Comparison of ENCODE assay signal across 24 mouse cellular contexts in genomic region chr1:43594738-43595137, GRCm38 (mm10).
DNase-seq lines count a peak whose midpoint lies in the region; ATAC-seq and TF ChIP-seq lines count a peak whose summit lies in the region.
"Had no signal": no experiment of that assay in that cellular context is flagged by ENCODE, and none has a peak within 500 bp of the region (broad histone marks: within the 10 kb centered on the region; RNA-seq: fewer than 3 reads in every experiment).

No protein-coding gene starts in this region.

- H3K27me3 ChIP-seq in hindbrain, embryonic 13.5 days = no peaks in the 10 kb centered on the region
- no peaks in the 10 kb centered on the region for H3K27me3 ChIP-seq in hindbrain, embryonic 11.5 days (ENCODE audit: control insufficient read depth, insufficient read depth, low read length)
- no peaks in the 10 kb centered on the region for H3K27me3 ChIP-seq in midbrain, embryonic 15.5 days (replicated peaks)
- no peaks in the 10 kb centered on the region for H3K27me3 ChIP-seq in midbrain, embryonic 14.5 days (ENCODE audit: control insufficient read depth, insufficient read depth, low read length)
- no peaks in the 10 kb centered on the region for H3K27me3 ChIP-seq in stomach, postnatal 0 days (ENCODE audit: control insufficient read depth, insufficient read depth, low read length)
- H3K27me3 ChIP-seq: CH12.LX; forebrain, embryonic 12.5 days; heart, embryonic 13.5 days; limb, embryonic 12.5 days had no signal

- H3K9ac ChIP-seq in hindbrain, embryonic 13.5 days = no peak overlapping the region
- H3K9ac ChIP-seq in hindbrain, embryonic 11.5 days (ENCODE audit: low read depth, low read length) = no peak overlapping the region
- no peak overlapping the region for H3K9ac ChIP-seq in midbrain, embryonic 15.5 days
- no peak overlapping the region for H3K9ac ChIP-seq in midbrain, embryonic 14.5 days (replicated peaks; ENCODE audit: low read length)
- no peak overlapping the region for H3K9ac ChIP-seq in stomach, postnatal 0 days (ENCODE audit: low read length)
- H3K9ac ChIP-seq: forebrain, embryonic 12.5 days; heart, embryonic 13.5 days; limb, embryonic 12.5 days; liver, embryonic 14.5 days had no signal

- no peak for TF ChIP-seq EP300 in stomach, postnatal 0 days (optimal IDR thresholded peaks at IDR 0.05)

- no peaks in the 10 kb centered on the region for H3K36me3 ChIP-seq in hindbrain, embryonic 13.5 days
- no peaks in the 10 kb centered on the region for H3K36me3 ChIP-seq in hindbrain, embryonic 11.5 days (ENCODE audit: control insufficient read depth, insufficient read depth, low read length)
- H3K36me3 ChIP-seq in midbrain, embryonic 15.5 days (replicated peaks) = no peaks in the 10 kb centered on the region
- H3K36me3 ChIP-seq in midbrain, embryonic 14.5 days (ENCODE audit: control insufficient read depth, insufficient read depth, low read length) = no peaks in the 10 kb centered on the region
- H3K36me3 ChIP-seq in stomach, postnatal 0 days (ENCODE audit: control insufficient read depth, insufficient read depth, low read length) = no peaks in the 10 kb centered on the region
- H3K36me3 ChIP-seq: forebrain, embryonic 12.5 days; heart, embryonic 13.5 days; limb, embryonic 12.5 days had no signal

- TF ChIP-seq CTCF in stomach, postnatal 0 days (IDR thresholded peaks at IDR 0.05; ENCODE audit: low read depth) = no peak

- no peak for ATAC-seq in hindbrain, embryonic 13.5 days (ENCODE audit: low FRiP score)
- ATAC-seq in hindbrain, embryonic 11.5 days (ENCODE audit: low FRiP score) = no peak
- ATAC-seq in midbrain, embryonic 15.5 days (replicated peaks) = 0 out of 2 replicates have a peak, but pooled peaks have one; percentile 24
- ATAC-seq in midbrain, embryonic 14.5 days (ENCODE audit: low FRiP score, low TSS enrichment) = no peak
- ATAC-seq in stomach, postnatal 0 days (ENCODE audit: low FRiP score, low TSS enrichment) = 0 out of 2 replicates have a peak, but pooled peaks have one; percentile 29
- ATAC-seq: inflammation-experienced regulatory T-cells, adult 6 months had no signal

- DNase-seq in hindbrain, embryonic 11.5 days (ENCODE audit: low spot score) = no peak
- no peak for DNase-seq in midbrain, embryonic 14.5 days
- peak; percentile 18 for DNase-seq in large intestine, adult 2 months (ENCODE audit: low read depth, low spot score)
- no peak for DNase-seq in stomach, postnatal 0 days (ENCODE audit: low spot score)
- DNase-seq in spleen, postnatal 10 days (ENCODE audit: low spot score in 2 of 2) = no peak
- DNase-seq: adrenal gland, adult 8-10 months; cerebellum, adult 11-12 months; cerebellum, postnatal 25 days; gastrocnemius, postnatal 14 days; heart, adult 18-20 months; heart, postnatal 36 days; kidney, adult 2 months; kidney, postnatal 14 days; lung, postnatal 4 days; retina, postnatal 1 day had no signal

- H3K9me3 ChIP-seq in hindbrain, embryonic 13.5 days = no peaks in the 10 kb centered on the region
- no peaks in the 10 kb centered on the region for H3K9me3 ChIP-seq in hindbrain, embryonic 11.5 days (ENCODE audit: control insufficient read depth, low read length)
- H3K9me3 ChIP-seq in midbrain, embryonic 15.5 days = no peaks in the 10 kb centered on the region
- no peaks in the 10 kb centered on the region for H3K9me3 ChIP-seq in midbrain, embryonic 14.5 days (ENCODE audit: control insufficient read depth, low read length)
- no peaks in the 10 kb centered on the region for H3K9me3 ChIP-seq in stomach, postnatal 0 days (ENCODE audit: control insufficient read depth, low read length)
- H3K9me3 ChIP-seq: forebrain, embryonic 12.5 days; heart, embryonic 13.5 days; limb, embryonic 12.5 days had no signal

- no peak overlapping the region for H3K4me2 ChIP-seq in hindbrain, embryonic 13.5 days
- H3K4me2 ChIP-seq in hindbrain, embryonic 11.5 days (replicated peaks; ENCODE audit: low read depth, low read length) = no peak overlapping the region
- no peak overlapping the region for H3K4me2 ChIP-seq in midbrain, embryonic 15.5 days
- no peak overlapping the region for H3K4me2 ChIP-seq in midbrain, embryonic 14.5 days (ENCODE audit: low read length)
- H3K4me2 ChIP-seq in stomach, postnatal 0 days (replicated peaks; ENCODE audit: low read depth) = no peak overlapping the region
- H3K4me2 ChIP-seq: forebrain, embryonic 12.5 days; heart, embryonic 13.5 days; limb, embryonic 12.5 days; midbrain, embryonic 11.5 days had no signal

- peak overlapping the region; percentile 15; the same call in 1 of the 2 replicates for H3K27ac ChIP-seq in hindbrain, embryonic 13.5 days
- no peak overlapping the region for H3K27ac ChIP-seq in hindbrain, embryonic 11.5 days (ENCODE audit: low read depth, low read length)
- no peak overlapping the region for H3K27ac ChIP-seq in midbrain, embryonic 15.5 days
- no peak overlapping the region for H3K27ac ChIP-seq in midbrain, embryonic 14.5 days (replicated peaks; ENCODE audit: low read depth, low read length)
- H3K27ac ChIP-seq in stomach, postnatal 0 days (replicated peaks) = no peak overlapping the region
- H3K27ac ChIP-seq: forebrain, embryonic 12.5 days; heart, embryonic 13.5 days; limb, embryonic 12.5 days; liver, embryonic 14.5 days had no signal

- H3K4me3 ChIP-seq in hindbrain, embryonic 13.5 days = no peak overlapping the region
- no peak overlapping the region for H3K4me3 ChIP-seq in hindbrain, embryonic 11.5 days (ENCODE audit: low read depth, low read length)
- H3K4me3 ChIP-seq in midbrain, embryonic 15.5 days = no peak overlapping the region
- no peak overlapping the region for H3K4me3 ChIP-seq in midbrain, embryonic 14.5 days (replicated peaks; ENCODE audit: low read depth, low read length)
- no peak overlapping the region for H3K4me3 ChIP-seq in stomach, postnatal 0 days (ENCODE audit: low read depth, low read length)
- H3K4me3 ChIP-seq: forebrain, embryonic 12.5 days; heart, embryonic 13.5 days; limb, embryonic 12.5 days had no signal

- 76% methylated on average over 4 of the region's 4 CpGs for WGBS in hindbrain, embryonic 13.5 days
- WGBS in hindbrain, embryonic 11.5 days = 83% methylated on average over 4 of the region's 4 CpGs
- 75% methylated on average over 4 of the region's 4 CpGs for WGBS in midbrain, embryonic 15.5 days
- WGBS in midbrain, embryonic 14.5 days = 80% methylated on average over 4 of the region's 4 CpGs
- 41% methylated on average over 4 of the region's 4 CpGs for WGBS in large intestine, adult 2 months
- 57% methylated on average over 4 of the region's 4 CpGs for WGBS in stomach, postnatal 0 days

- H3K4me1 ChIP-seq in hindbrain, embryonic 13.5 days (replicated peaks) = peaks cover 14% of the 10 kb centered on the region; the same call in 1 of the 2 replicates
- no peaks in the 10 kb centered on the region for H3K4me1 ChIP-seq in hindbrain, embryonic 11.5 days (replicated peaks; ENCODE audit: control insufficient read depth, insufficient read depth, low read length)
- 0 out of 2 replicates have a peak, but pooled peaks cover 3% of the 10 kb centered on the region for H3K4me1 ChIP-seq in midbrain, embryonic 15.5 days
- no peaks in the 10 kb centered on the region for H3K4me1 ChIP-seq in midbrain, embryonic 14.5 days (ENCODE audit: control insufficient read depth, insufficient read depth, low read length)
- no peaks in the 10 kb centered on the region for H3K4me1 ChIP-seq in stomach, postnatal 0 days (replicated peaks; ENCODE audit: control insufficient read depth, insufficient read depth)
- H3K4me1 ChIP-seq: forebrain, embryonic 12.5 days had no signal

Comparison
In these comparisons a context has a peak if more than half of its experiments do, and no peak if none do; other contexts are left out.
1. ATAC-seq: peak in midbrain, embryonic 15.5 days (single experiment) and stomach, postnatal 0 days (single experiment); none in hindbrain, embryonic 13.5 days (single experiment), hindbrain, embryonic 11.5 days (single experiment) and midbrain, embryonic 14.5 days (single experiment).